Mouse (Mus musculus): ENCODE measurements at regions not wholly inside any gene's neighbourhood (a gene's known extent, or its start where the extent isn't known, plus 50 kb on each side); places are given as distances from the start of the nearest gene placed in this dataset. TPM values are rescaled to one million over a fixed set of nuclear protein-coding genes. Genes with fewer than 3 reads are reported as not detected.

DNA sequence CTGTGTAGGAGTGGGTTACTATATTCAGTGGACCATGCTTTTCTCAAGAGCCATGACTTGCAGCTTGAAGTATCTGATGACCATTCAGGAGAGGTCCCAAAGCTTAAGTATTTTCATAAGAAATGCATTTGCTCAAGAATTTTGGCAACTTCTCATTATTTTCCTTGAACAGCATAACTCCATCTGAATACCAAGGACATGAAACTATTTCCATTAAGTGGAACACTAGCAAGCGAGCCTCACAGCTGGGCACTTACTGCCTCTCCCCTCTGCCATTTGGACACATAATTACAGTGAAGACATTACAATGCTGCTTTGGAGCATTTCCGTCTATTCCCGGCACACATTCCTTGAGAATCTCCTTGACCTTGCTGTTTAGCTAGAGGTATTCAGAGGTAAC, 160.6 kb downstream of the Snx13 start:
- H3K9ac ChIP-seq = no peak overlapping the region
- no peak overlapping the region for H3K4me3 ChIP-seq
- WGBS = 87% methylated on average over 3 of the region's 3 CpGs
- H3K27ac ChIP-seq = no peak overlapping the region
- H3K9me3 ChIP-seq (replicated peaks) = no peaks in the 10 kb centered on the region
- no peaks in the 10 kb centered on the region for H3K27me3 ChIP-seq
- ATAC-seq (ENCODE audit: low FRiP score) = no peak
- H3K4me1 ChIP-seq = no peaks in the 10 kb centered on the region
- no peaks in the 10 kb centered on the region for H3K36me3 ChIP-seq
- H3K4me2 ChIP-seq (replicated peaks) = no peak overlapping the region

GRCm38 (mm10) chr12:35203398-35203797, 156.4 kb downstream of the Snx13 start:
- Histone ChIP-seq H3K9ac (no peak overlapping the region), H3K36me3 (no peaks in the 10 kb centered on the region), H3K9me3 (replicated peaks) (no peaks in the 10 kb centered on the region), H3K27me3 (no peaks in the 10 kb centered on the region), H3K27ac (no peak overlapping the region), H3K4me2 (replicated peaks) (no peak overlapping the region), H3K4me3 (no peak overlapping the region), H3K4me1 (no peaks in the 10 kb centered on the region)
- 97% methylated on average over 1 of the region's 1 CpGs for WGBS
- ATAC-seq (ENCODE audit: low FRiP score) = no peak

DNA sequence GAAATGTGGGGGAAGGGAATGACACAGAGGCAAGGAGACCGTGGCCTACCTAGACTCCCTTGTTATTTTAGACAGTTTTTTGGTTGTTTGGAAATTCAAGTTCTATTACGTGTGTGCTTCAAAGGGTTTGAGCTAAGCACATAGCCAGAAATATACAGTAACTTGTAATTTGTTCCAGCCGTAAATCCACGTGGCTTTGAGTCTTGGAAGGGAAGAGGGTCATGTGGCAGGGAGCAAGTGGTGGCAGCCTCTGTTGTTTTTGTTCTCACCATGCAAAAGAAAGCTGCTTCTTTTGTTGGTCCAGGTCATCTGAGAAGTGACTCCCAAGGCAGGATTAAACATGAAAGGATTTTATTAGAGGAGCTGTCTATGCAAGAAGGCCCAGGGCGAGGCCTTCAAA, 153.1 kb downstream of the Snx13 start:
- no peak for ATAC-seq (ENCODE audit: low FRiP score)
- WGBS = 56% methylated on average over 5 of the region's 5 CpGs
- Histone ChIP-seq H3K4me2 (replicated peaks) (no peak overlapping the region), H3K4me3 (no peak overlapping the region), H3K9ac (no peak overlapping the region), H3K27ac (no peak overlapping the region), H3K4me1 (no peaks in the 10 kb centered on the region), H3K9me3 (replicated peaks) (no peaks in the 10 kb centered on the region), H3K36me3 (no peaks in the 10 kb centered on the region), H3K27me3 (no peaks in the 10 kb centered on the region)

Small RNA genes lying in the stretch of these regions (microRNA-seq; reads per million reads assigned to microRNA genes)
- not detected for gene Gm44396

Data from hindbrain, embryonic 12.5 days (tissue).